Mouse (Mus musculus) left cerebral cortex, adult 9 months (tissue): ENCODE data around the gene Tns4.

Source experiments
- DNase-seq, 2 experiments: peaks; one replicate each; pipeline ENCODE4 v3.0.0; 2022; ENCODE audit warnings: low spot score in 2 of 2

Tns4 gene

GRCm38 (mm10) chr11:99118420-99118819 is 29.3 kb upstream of the Tns4 start:
- DNase-seq, result no peak

GRCm38 (mm10) chr11:99117907-99118306 is 28.8 kb upstream of the Tns4 start:
- DNase-seq, result no peak

- DNase-seq, result no peak
Measured at GRCm38 (mm10) chr11:99115940-99116339, 26.8 kb upstream of the Tns4 start.

GRCm38 (mm10) chr11:99113111-99113510 is 24.0 kb upstream of the Tns4 start:
- DNase-seq, result no peak

GRCm38 (mm10) chr11:99112700-99113099 is 23.6 kb upstream of the Tns4 start:
- DNase-seq, result no peak

GRCm38 (mm10) chr11:99111631-99112030 is 22.5 kb upstream of the Tns4 start:
- no peak for DNase-seq

- peak; percentile 33 to 80 for DNase-seq
Measured at GRCm38 (mm10) chr11:99111155-99111554, 22.0 kb upstream of the Tns4 start.

GRCm38 (mm10) chr11:99110370-99111110 is 21.4 kb upstream of the Tns4 start:
- DNase-seq, result no peak

- DNase-seq, result no peak
Measured at GRCm38 (mm10) chr11:99108296-99108695, 19.2 kb upstream of the Tns4 start.

- DNase-seq, result no peak
Measured at GRCm38 (mm10) chr11:99105981-99106726, 17.0 kb upstream of the Tns4 start.

GRCm38 (mm10) chr11:99104609-99105410 is 15.7 kb upstream of the Tns4 start:
- DNase-seq, result no peak

GRCm38 (mm10) chr11:99102575-99103270 is 13.6 kb upstream of the Tns4 start:
- no peak for DNase-seq

- DNase-seq, result no peak
Measured at GRCm38 (mm10) chr11:99101693-99102092, 12.6 kb upstream of the Tns4 start.

GRCm38 (mm10) chr11:99100215-99100614 is 11.1 kb upstream of the Tns4 start:
- DNase-seq, result no peak

GRCm38 (mm10) chr11:99099516-99099915 is 10.4 kb upstream of the Tns4 start:
- DNase-seq, result no peak

GRCm38 (mm10) chr11:99098924-99099323 is 9.8 kb upstream of the Tns4 start:
- no peak for DNase-seq

- DNase-seq, result no peak
Measured at GRCm38 (mm10) chr11:99096996-99097774, 8.1 kb upstream of the Tns4 start.

- no peak for DNase-seq
Measured at GRCm38 (mm10) chr11:99096417-99096816, 7.3 kb upstream of the Tns4 start.

GRCm38 (mm10) chr11:99095759-99096158 is 6.7 kb upstream of the Tns4 start:
- DNase-seq, result no peak

GRCm38 (mm10) chr11:99094911-99095676 is 6.0 kb upstream of the Tns4 start:
- DNase-seq, result no peak
